Comparison of ENCODE assay signal across 16 mouse cellular contexts in genomic region chr10:13438118-13438821, GRCm38 (mm10). TPM values are rescaled to one million over a fixed set of nuclear protein-coding genes. Genes with fewer than 3 reads are reported as not detected.
DNase-seq lines count a peak whose midpoint lies in the region; ATAC-seq and TF ChIP-seq lines count a peak whose summit lies in the region.
"Had no signal": no experiment of that assay in that cellular context is flagged by ENCODE, and none has a peak within 500 bp of the region (broad histone marks: within the 10 kb centered on the region; RNA-seq: fewer than 3 reads in every experiment).

No protein-coding gene starts in this region.

- no peak for TF ChIP-seq EP300 in liver, postnatal 0 days (IDR thresholded peaks at IDR 0.05; ENCODE audit: low read depth)

- H3K4me2 ChIP-seq in liver, postnatal 0 days (ENCODE audit: low read depth, low read length) = no peak overlapping the region
- H3K4me2 ChIP-seq in intestine, postnatal 0 days (replicated peaks; ENCODE audit: low read depth) = no peak overlapping the region
- H3K4me2 ChIP-seq: embryonic facial prominence, embryonic 13.5 days; intestine, embryonic 15.5 days; neural tube, embryonic 12.5 days had no signal

- H3K9me3 ChIP-seq in liver, postnatal 0 days (ENCODE audit: low read length) = no peaks in the 10 kb centered on the region
- no peaks in the 10 kb centered on the region for H3K9me3 ChIP-seq in intestine, postnatal 0 days (ENCODE audit: control insufficient read depth)
- H3K9me3 ChIP-seq: embryonic facial prominence, embryonic 13.5 days; intestine, embryonic 15.5 days; neural tube, embryonic 12.5 days had no signal

- H3K27me3 ChIP-seq in liver, postnatal 0 days (ENCODE audit: insufficient read depth, low read length) = no peaks in the 10 kb centered on the region
- H3K27me3 ChIP-seq in intestine, postnatal 0 days (replicated peaks; ENCODE audit: control insufficient read depth, insufficient read depth, low read length) = no peaks in the 10 kb centered on the region
- H3K27me3 ChIP-seq: embryonic facial prominence, embryonic 13.5 days; intestine, embryonic 15.5 days; neural tube, embryonic 12.5 days had no signal

- H3K27ac ChIP-seq in liver, postnatal 0 days (ENCODE audit: low read depth) = no peak overlapping the region
- H3K27ac ChIP-seq in intestine, postnatal 0 days (ENCODE audit: low read depth, low read length) = no peak overlapping the region
- H3K27ac ChIP-seq: embryonic facial prominence, embryonic 13.5 days; intestine, embryonic 15.5 days; neural tube, embryonic 12.5 days had no signal

- no peak overlapping the region for H3K4me3 ChIP-seq in liver, postnatal 0 days (ENCODE audit: low read depth, low read length)
- H3K4me3 ChIP-seq in intestine, postnatal 0 days (ENCODE audit: low read depth, low read length) = no peak overlapping the region
- H3K4me3 ChIP-seq: embryonic facial prominence, embryonic 13.5 days; intestine, embryonic 15.5 days; neural tube, embryonic 12.5 days had no signal

- no peak for TF ChIP-seq CTCF in liver, postnatal 0 days (IDR thresholded peaks at IDR 0.05; ENCODE audit: low read depth)
- TF ChIP-seq CTCF in intestine, postnatal 0 days (IDR thresholded peaks at IDR 0.05; ENCODE audit: low read depth) = no peak

- no peak overlapping the region for H3K9ac ChIP-seq in liver, postnatal 0 days (replicated peaks)
- H3K9ac ChIP-seq in intestine, postnatal 0 days (ENCODE audit: low read depth, low read length) = no peak overlapping the region
- H3K9ac ChIP-seq: embryonic facial prominence, embryonic 13.5 days; intestine, embryonic 15.5 days; neural tube, embryonic 12.5 days had no signal

- H3K36me3 ChIP-seq in liver, postnatal 0 days (replicated peaks; ENCODE audit: insufficient read depth, low read length) = no peaks in the 10 kb centered on the region
- H3K36me3 ChIP-seq in intestine, postnatal 0 days (ENCODE audit: control insufficient read depth, insufficient read depth) = no peaks in the 10 kb centered on the region
- H3K36me3 ChIP-seq: embryonic facial prominence, embryonic 13.5 days; intestine, embryonic 15.5 days; neural tube, embryonic 12.5 days had no signal

- peak; percentile 47; the same call in 1 of the 2 replicates for ATAC-seq in liver, postnatal 0 days
- ATAC-seq in activated CD4-positive, CD25-positive, alpha-beta regulatory T cell, adult 4 months = peak; percentile 59
- no peak for ATAC-seq in intestine, postnatal 0 days
- ATAC-seq: forebrain, embryonic 14.5 days; intestine, embryonic 15.5 days had no signal

- H3K4me1 ChIP-seq in liver, postnatal 0 days (ENCODE audit: insufficient read depth) = no peaks in the 10 kb centered on the region
- no peaks in the 10 kb centered on the region for H3K4me1 ChIP-seq in intestine, postnatal 0 days (replicated peaks; ENCODE audit: control insufficient read depth, insufficient read depth, low read length)
- H3K4me1 ChIP-seq: intestine, embryonic 15.5 days; neural tube, embryonic 12.5 days had no signal

- DNase-seq in liver, postnatal 0 days = peak; percentile 15
- DNase-seq in liver = no peak
- DNase-seq in kidney, adult 9 months = peak; percentile 91
- DNase-seq in monocyte, adult 2 months (ENCODE audit: low read depth in 1 of 2, low spot score in 2 of 2) = peak; percentile 17 to 32
- DNase-seq in cerebellum, adult 9-10 months = no peak
- no peak for DNase-seq in lung, postnatal 10 days
- DNase-seq: cerebellum, postnatal 14 days; gastrocnemius, postnatal 36 days; heart, postnatal 14 days; right cerebral cortex, postnatal 25 days had no signal

- 50% methylated on average over 10 of the region's 10 CpGs for WGBS in liver, postnatal 0 days (ENCODE audit: insufficient replicate concordance)
- 75% methylated on average over 10 of the region's 10 CpGs for WGBS in intestine, postnatal 0 days

RNA-seq across cellular contexts. Expression of gene Phactr2, which starts 35.9 kb away (rescaled TPM):
- polyA plus RNA-seq in liver, postnatal 0 days (2015; fragmentation: Nextera tagmentation; extraction: Ambion mirVana) = 4.9 and 5.4 TPM in 2 replicates
- 1 to 10 TPM; 1.7 to 3.1 TPM for polyA plus RNA-seq in activated CD4-positive, CD25-positive, alpha-beta regulatory T cell, adult 4 months (2017; shearing (Covaris generic))
- polyA plus RNA-seq in intestine, postnatal 0 days (2015; fragmentation: Nextera tagmentation; extraction: Ambion mirVana) = 11.3 and 12.3 TPM in 2 replicates

Comparison
In these comparisons a context has a peak if more than half of its experiments do, and no peak if none do; other contexts are left out.
1. DNase-seq: peak in liver, postnatal 0 days (single experiment), kidney, adult 9 months (single experiment) and monocyte, adult 2 months (2 of 2); none in liver (single experiment), cerebellum, adult 9-10 months (single experiment) and lung, postnatal 10 days (single experiment).